Mouse (Mus musculus): ENCODE results near the gene Olfr419.

- TF ChIP-seq POLR2A (IDR thresholded peaks at IDR 0.05; ENCODE audit: control insufficient read depth, extremely low read depth, insufficient read depth, low read length, poor library complexity) (no peak), CTCF (IDR thresholded peaks at IDR 0.05; ENCODE audit: borderline replicate concordance, control insufficient read depth, extremely low read depth, insufficient read depth, low read length, poor library complexity) (no peak)
Measured at GRCm38 (mm10) chr1:174246080-174246479, 5.8 kb downstream of the Olfr419 start.
